Mouse (Mus musculus) erythroblast, adult 5-6 weeks (primary cell): ENCODE measurements around the gene Rbm7. TPM values are rescaled to one million over a fixed set of nuclear protein-coding genes. Genes with fewer than 3 reads are reported as not detected.
"Not testable (repeated sequence)": the region's sequence is repeated elsewhere in the genome, so short reads cannot be mapped to it uniquely, and the experiment has no call there.

ENCODE experiments used
- ATAC-seq: replicated peaks from 2 replicates; pipeline ENCODE4 v1.8.0; 2016; ENCODE audit warnings: moderate number of reproducible peaks, mild to moderate bottlenecking, moderate TSS enrichment, inconsistent platforms; ENCODE audit not compliant: poor library complexity, low FRiP score, severe bottlenecking
- total RNA-seq, 2 experiments: library from RNA; stranded (forward) in 1 of 2; stranded (reverse) in 1 of 2; fragments of 150-400 nt in 1 of 2; fragments of 200-764, 138-1000 nt in 1 of 2; gene quantifications; 2 replicates each; pipeline versions ENCODE4 v1.2.3 to v1.2.4; 2015 to 2017; ENCODE audit warnings: low replicate concordance in 2 of 2

Gene Rbm7
- total RNA-seq (2015; ENCODE audit: low replicate concordance): 29.2 and 38.9 TPM in 2 replicates
- total RNA-seq (2017; ENCODE audit: low replicate concordance): 31.5 and 31.8 TPM in 2 replicates

GRCm38 (mm10) chr9:48494817-48495547 lies at the start of gene Rbm7, which contains the start of gene Gm5617:
TSS of gene Rbm7 (minus strand) at chr9:48495299.
TSS of gene Gm5617 (plus strand) at chr9:48495442.
- ATAC-seq: peak; percentile 98

GRCm38 (mm10) chr9:48538688-48539087 lies 43.6 kb upstream of the Rbm7 start:
- ATAC-seq: no peak

GRCm38 (mm10) chr9:48538044-48538645 lies 43.0 kb upstream of the Rbm7 start:
- ATAC-seq: no peak

- not testable (repeated sequence) for ATAC-seq
These were observed 42.5 kb upstream of the Rbm7 start for GRCm38 (mm10) chr9:48537616-48538015.

GRCm38 (mm10) chr9:48536414-48536813 lies 41.3 kb upstream of the Rbm7 start:
- no peak for ATAC-seq

GRCm38 (mm10) chr9:48532730-48533129 lies 37.6 kb upstream of the Rbm7 start:
- ATAC-seq: no peak

GRCm38 (mm10) chr9:48532203-48532602 lies 37.1 kb upstream of the Rbm7 start:
- no peak for ATAC-seq

GRCm38 (mm10) chr9:48531294-48531693 lies 36.2 kb upstream of the Rbm7 start:
- no peak for ATAC-seq

GRCm38 (mm10) chr9:48526520-48526919 lies 31.4 kb upstream of the Rbm7 start:
- no peak for ATAC-seq

- ATAC-seq: no peak
These were observed 30.5 kb upstream of the Rbm7 start for GRCm38 (mm10) chr9:48525566-48525965.

- not testable (repeated sequence) for ATAC-seq
These were observed 25.3 kb upstream of the Rbm7 start for GRCm38 (mm10) chr9:48520405-48520804.

GRCm38 (mm10) chr9:48517372-48518130 lies 22.5 kb upstream of the Rbm7 start:
- no peak for ATAC-seq

- no peak for ATAC-seq
These were observed 21.7 kb upstream of the Rbm7 start for GRCm38 (mm10) chr9:48516615-48517371.

GRCm38 (mm10) chr9:48515332-48515731 lies 20.2 kb upstream of the Rbm7 start:
- no peak for ATAC-seq

- no peak for ATAC-seq
These were observed 15.0 kb upstream of the Rbm7 start for GRCm38 (mm10) chr9:48510134-48510533.

GRCm38 (mm10) chr9:48504741-48505365 lies 9.8 kb upstream of the Rbm7 start:
- no peak for ATAC-seq

- no peak for ATAC-seq
These were observed 7.9 kb upstream of the Rbm7 start for GRCm38 (mm10) chr9:48503001-48503400.

- no peak for ATAC-seq
These were observed 6.1 kb upstream of the Rbm7 start for GRCm38 (mm10) chr9:48501192-48501591.

- peak; percentile 59 for ATAC-seq
These were observed 441 bp upstream of the Rbm7 start for GRCm38 (mm10) chr9:48495548-48495932.
